Mouse (Mus musculus) neutrophil, adult 83 days (primary cell): Measurements from ENCODE around the gene Lrrc28. TPM values are rescaled to one million over a fixed set of nuclear protein-coding genes. Genes with fewer than 3 reads are reported as not detected.

Experiments
- total RNA-seq, 2 experiments: library from RNA; stranded (reverse); gene quantifications; one replicate each; pipeline ENCODE4 v1.2.4; 2023

Gene Lrrc28
- 10 to 100 TPM; 17.7 to 28.3 TPM for total RNA-seq

GRCm38 (mm10) chr7:67644833-67645680, at the start of gene Lrrc28:
Gene Lrrc28 (minus strand): TSS chr7:67645268.

GRCm38 (mm10) chr7:67647277-67647676, 2.2 kb upstream of the Lrrc28 start, which contains the start of gene Ttc23:
Gene Ttc23 (plus strand): TSS chr7:67647410.

Other genes starting within 250 kb of the Lrrc28 start
- 1 to 10 TPM; 1.3 to 1.6 TPM for gene Ttc23, start 2.1 kb upstream of the Lrrc28 start, total RNA-seq
- under 1 TPM; 0.18 to 0.20 TPM for gene Synm, start 114.5 kb upstream of the Lrrc28 start, total RNA-seq